Mouse (Mus musculus): ENCODE results near the gene Stxbp3. TPM values are rescaled to one million over a fixed set of nuclear protein-coding genes. Genes with fewer than 3 reads are reported as not detected.

The Stxbp3 gene
- polyA plus RNA-seq (2012; fragmentation: generic; extraction: Trizol): 12.3 TPM
- long read RNA-seq, experiment 1, transcript Stxbp3-201 (19 exons, 2,419 nt): major isoform, 26 of 32 reads
- long read RNA-seq, experiment 1, partial matches to known transcripts: 3 of 32 reads
- long read RNA-seq, experiment 1, other reads (novel, unspliced or antisense): 2 of 32 reads
- long read RNA-seq, experiment 2, transcript Stxbp3-201 (19 exons, 2,419 nt): major isoform, 150 of 160 reads
- long read RNA-seq, experiment 2, partial matches to known transcripts: 3 of 160 reads
- long read RNA-seq, experiment 2, other reads (novel, unspliced or antisense): 7 of 160 reads

GRCm38 (mm10) chr3:108840000-108840715 lies at the start of gene Stxbp3:
Gene Stxbp3 (minus strand): TSS chr3:108840526.
- H3K4me3 ChIP-seq (ENCODE audit: insufficient read depth, poor library complexity, severe bottlenecking): peak within 1 kb of the TSS; percentile 59
- TF ChIP-seq CTCF (IDR thresholded peaks at IDR 0.05; ENCODE audit: control insufficient read depth, insufficient read depth, insufficient read length) (peak; percentile 83), USF1 (IDR thresholded peaks at IDR 0.05; ENCODE audit: low read depth) (no peak)
- H3K27me3 ChIP-seq (ENCODE audit: control insufficient read depth, insufficient read depth, insufficient read length): no peaks in the 10 kb centered on the region
- H3K79me3 ChIP-seq (ENCODE audit: low read depth): peaks cover 39% of the 10 kb centered on the region
- H3ac ChIP-seq (ENCODE audit: control insufficient read depth, insufficient read length, low read depth): peak within 1 kb of the TSS; percentile 97
- H3K36me3 ChIP-seq (ENCODE audit: control insufficient read depth, insufficient read depth): peaks cover 10% of the 10 kb centered on the region
- H3K79me2 ChIP-seq (ENCODE audit: control insufficient read depth, insufficient read depth): peaks cover 48% of the 10 kb centered on the region

- no peaks in the 10 kb centered on the region for H3K36me3 ChIP-seq (ENCODE audit: control insufficient read depth, insufficient read depth)
- no peaks in the 10 kb centered on the region for H3K27me3 ChIP-seq (ENCODE audit: control insufficient read depth, insufficient read depth, insufficient read length)
- H3K4me3 ChIP-seq (ENCODE audit: insufficient read depth, poor library complexity, severe bottlenecking): no peak within 1 kb of the TSS
- no peak for TF ChIP-seq MYOG (IDR thresholded peaks at IDR 0.05; ENCODE audit: control insufficient read depth, extremely low read depth, insufficient read length)
- no peak for TF ChIP-seq MAX (IDR thresholded peaks at IDR 0.05)
- no peak for TF ChIP-seq MYOD1 (IDR thresholded peaks at IDR 0.05; ENCODE audit: control insufficient read depth, insufficient read length, low read depth)
- H3K79me2 ChIP-seq (ENCODE audit: control insufficient read depth, insufficient read depth): no peaks in the 10 kb centered on the region
- no peaks in the 10 kb centered on the region for H3K79me3 ChIP-seq (ENCODE audit: low read depth)
- no peak within 1 kb of the TSS for H3ac ChIP-seq (ENCODE audit: control insufficient read depth, insufficient read length, low read depth)
Observed at GRCm38 (mm10) chr3:108889908-108890307, 49.6 kb upstream of the Stxbp3 start, which contains the start of gene Fndc7. Gene Fndc7 (minus strand): TSS chr3:108890008.

- Histone ChIP-seq H3K79me2 (ENCODE audit: control insufficient read depth, insufficient read depth) (no peaks in the 10 kb centered on the region), H3K79me3 (ENCODE audit: low read depth) (no peaks in the 10 kb centered on the region), H3K4me3 (ENCODE audit: insufficient read depth, poor library complexity, severe bottlenecking) (no peak overlapping the region), H3K27me3 (ENCODE audit: control insufficient read depth, insufficient read depth, insufficient read length) (no peaks in the 10 kb centered on the region), H3K36me3 (ENCODE audit: control insufficient read depth, insufficient read depth) (no peaks in the 10 kb centered on the region), H3ac (ENCODE audit: control insufficient read depth, insufficient read length, low read depth) (no peak overlapping the region)
- TF ChIP-seq MYOG (IDR thresholded peaks at IDR 0.05; ENCODE audit: control insufficient read depth, extremely low read depth, insufficient read length): no peak
Observed at GRCm38 (mm10) chr3:108887618-108887975, 47.3 kb upstream of the Stxbp3 start.

GRCm38 (mm10) chr3:108886934-108887617 lies 46.8 kb upstream of the Stxbp3 start:
- H3K27me3 ChIP-seq (ENCODE audit: control insufficient read depth, insufficient read depth, insufficient read length): no peaks in the 10 kb centered on the region
- no peak overlapping the region for H3K4me3 ChIP-seq (ENCODE audit: insufficient read depth, poor library complexity, severe bottlenecking)
- no peaks in the 10 kb centered on the region for H3K79me3 ChIP-seq (ENCODE audit: low read depth)
- H3K79me2 ChIP-seq (ENCODE audit: control insufficient read depth, insufficient read depth): no peaks in the 10 kb centered on the region
- TF ChIP-seq MYOG (IDR thresholded peaks at IDR 0.05; ENCODE audit: control insufficient read depth, extremely low read depth, insufficient read length): no peak
- TF ChIP-seq FOSL1 (IDR thresholded peaks at IDR 0.05; ENCODE audit: insufficient read depth, low read length, poor library complexity, severe bottlenecking): no peak
- H3K36me3 ChIP-seq (ENCODE audit: control insufficient read depth, insufficient read depth): no peaks in the 10 kb centered on the region
- H3ac ChIP-seq (ENCODE audit: control insufficient read depth, insufficient read length, low read depth): no peak overlapping the region

DNA sequence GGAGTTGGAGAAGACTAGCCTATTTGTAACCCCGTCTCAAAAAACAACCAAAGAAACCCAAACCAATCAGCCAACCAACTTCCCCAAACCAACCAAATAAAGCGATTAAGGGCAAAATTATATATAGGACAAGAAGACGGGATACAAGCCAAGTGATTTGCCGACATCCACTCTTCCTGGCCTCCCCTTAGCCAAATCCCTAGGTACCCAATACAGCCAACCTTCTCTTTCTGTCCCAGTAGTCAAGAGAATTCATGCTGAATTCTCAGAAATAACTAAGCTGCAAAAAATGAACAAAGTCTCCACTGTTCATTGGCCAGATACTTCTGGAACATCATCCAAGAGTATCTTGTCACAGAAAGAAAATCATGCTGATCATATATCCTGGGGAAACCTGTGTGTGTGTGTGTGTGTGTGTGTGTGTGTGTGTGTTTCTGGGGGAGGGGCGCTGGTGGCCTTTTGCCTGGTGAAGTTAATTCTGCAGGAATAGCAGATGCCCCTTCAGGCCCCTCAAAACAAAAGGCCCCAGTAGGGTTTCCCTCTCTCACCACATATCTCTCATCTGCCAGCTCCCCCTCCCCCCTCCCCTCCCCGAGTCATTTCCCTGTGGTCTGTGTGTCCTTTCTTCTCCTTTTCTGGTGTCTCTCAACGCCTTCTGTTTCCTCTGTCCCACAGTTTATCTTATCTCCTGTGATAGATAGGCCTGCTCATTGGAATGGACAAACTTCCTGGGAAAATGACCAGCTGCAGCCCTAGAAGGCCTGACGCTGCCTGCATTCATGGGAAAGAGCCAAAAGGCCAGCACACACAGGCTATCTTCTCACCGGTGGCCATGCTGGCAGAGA lies 45.6 kb upstream of the Stxbp3 start:
- Histone ChIP-seq H3K36me3 (ENCODE audit: control insufficient read depth, insufficient read depth) (no peaks in the 10 kb centered on the region), H3ac (ENCODE audit: control insufficient read depth, insufficient read length, low read depth) (no peak overlapping the region), H3K79me3 (ENCODE audit: low read depth) (no peaks in the 10 kb centered on the region), H3K79me2 (ENCODE audit: control insufficient read depth, insufficient read depth) (no peaks in the 10 kb centered on the region), H3K27me3 (ENCODE audit: control insufficient read depth, insufficient read depth, insufficient read length) (no peaks in the 10 kb centered on the region), H3K4me3 (ENCODE audit: insufficient read depth, poor library complexity, severe bottlenecking) (no peak overlapping the region)
- no peak for TF ChIP-seq MYOG (IDR thresholded peaks at IDR 0.05; ENCODE audit: control insufficient read depth, extremely low read depth, insufficient read length)
- TF ChIP-seq CTCF (IDR thresholded peaks at IDR 0.05; ENCODE audit: control insufficient read depth, insufficient read depth, insufficient read length): no peak
- TF ChIP-seq FOSL1 (IDR thresholded peaks at IDR 0.05; ENCODE audit: insufficient read depth, low read length, poor library complexity, severe bottlenecking): no peak
- TF ChIP-seq CEBPB (IDR thresholded peaks at IDR 0.05; ENCODE audit: low read depth): no peak
- TF ChIP-seq USF1 (IDR thresholded peaks at IDR 0.05; ENCODE audit: low read depth): no peak
- TF ChIP-seq MYOD1 (IDR thresholded peaks at IDR 0.05; ENCODE audit: control insufficient read depth, insufficient read length, low read depth): no peak
- no peak for TF ChIP-seq MAX (IDR thresholded peaks at IDR 0.05)

Data from C2C12 (cell line).